Mouse (Mus musculus): ENCODE data around the gene Xlr5c.
"Not testable (repeated sequence)": the region's sequence is repeated elsewhere in the genome, so short reads cannot be mapped to it uniquely, and the experiment has no call there.

Xlr5c gene

GRCm38 (mm10) chrX:73242821-73243325, 49.9 kb downstream of the Xlr5c start, which contains the start of gene Xlr4c:
Gene Xlr4c, minus strand, starts transcription at chrX:73243130.
- H3K27me3 ChIP-seq (ENCODE audit: insufficient read depth, low read length); H3K36me3 ChIP-seq (ENCODE audit: insufficient read depth, low read length); H3K9me3 ChIP-seq (ENCODE audit: low read length); H3K4me1 ChIP-seq (replicated peaks; ENCODE audit: low read depth, low read length); H3K4me3 ChIP-seq (replicated peaks; ENCODE audit: low read length): not testable (repeated sequence)
